8 mouse cellular contexts compared by ENCODE assay signal in the genomic region with DNA sequence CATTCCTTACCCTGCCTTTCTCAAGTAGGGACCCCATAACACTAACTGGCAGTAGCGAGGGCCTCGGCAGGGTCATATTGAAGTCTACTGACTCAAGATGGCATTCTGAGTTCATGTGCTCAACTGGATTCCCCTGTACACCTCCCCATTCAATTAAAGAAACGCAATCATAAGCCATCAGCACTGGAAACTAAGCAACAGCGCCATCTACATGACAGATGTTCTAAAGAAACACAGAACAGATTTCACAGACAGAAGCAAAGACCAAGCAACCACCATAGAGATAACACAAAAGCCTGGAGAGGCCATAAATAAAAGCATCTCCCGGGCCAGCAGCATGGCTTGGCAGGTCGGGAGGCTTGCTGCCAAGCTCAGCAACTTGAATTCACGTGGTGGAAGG.
DNase-seq lines count a peak whose midpoint lies in the region; ATAC-seq lines count a peak whose summit lies in the region.

No protein-coding gene starts in this region.

- peak; percentile 2 for DNase-seq in gastrocnemius, adult 18-20 months (ENCODE audit: low spot score)
- DNase-seq in gastrocnemius, adult 8-10 months (ENCODE audit: low spot score in 2 of 2) = no peak
- peak; percentile 43 for DNase-seq in 416B (ENCODE audit: low read depth)
- peak; percentile 67 for DNase-seq in brain, adult 2 months (ENCODE audit: low read depth, low spot score)
- DNase-seq in heart, postnatal 14 days = peak; percentile 37 to 49
- DNase-seq in left cerebral cortex, postnatal 14 days (ENCODE audit: low spot score in 2 of 2) = peak; percentile 67 to 69
- peak; percentile 50 to 60 for DNase-seq in right cerebral cortex, postnatal 10 days (ENCODE audit: low spot score in 2 of 2)

- ATAC-seq in monocyte, adult 5-6 weeks (replicated peaks; ENCODE audit: insufficient number of reproducible peaks, low FRiP score, low TSS enrichment, poor library complexity, severe bottlenecking) = no peak

- intact Hi-C loops in heart, postnatal 14 days (cut with DNase I) = loop anchor here (5.0 kb wide), 3 partner anchors 1012 to 1362 kb away; partner anchors contain the start of gene Klf12
- intact Hi-C loops in left cerebral cortex, postnatal 14 days (cut with DNase I) = no loop called here

Comparison
In these comparisons a context has a peak if more than half of its experiments do, and no peak if none do; other contexts are left out.
1. DNase-seq: peak in gastrocnemius, adult 18-20 months (single experiment), 416B (single experiment), brain, adult 2 months (single experiment), heart, postnatal 14 days (2 of 2), left cerebral cortex, postnatal 14 days (2 of 2) and right cerebral cortex, postnatal 10 days (2 of 2); none in gastrocnemius, adult 8-10 months (0 of 2).